Mouse (Mus musculus) lung, postnatal 0 days (tissue): ENCODE measurements around the gene Nudt16l1. TPM values are rescaled to one million over a fixed set of nuclear protein-coding genes. Genes with fewer than 3 reads are reported as not detected.

Source experiments
- ATAC-seq: fragments of 200-750 bp; cut with Nextera tagmentation; 2 replicates; pipeline ENCODE4 v1.8.0; 2017; ENCODE audit warnings: moderate library complexity
- DNase-seq: peaks from one replicate; pipeline ENCODE4 v3.0.0-alpha.2; 2016; ENCODE audit warnings: low spot score
- H3K27ac ChIP-seq: fragments of 300-500 bp; sonication (generic); 2 replicates; pipeline ENCODE4 v1.5.1; 2014; ENCODE audit warnings: antibody characterized with exemption, mild to moderate bottlenecking, low read length, mixed read lengths
- H3K27me3 ChIP-seq: fragments of 300-500 bp; sonication (generic); replicated peaks from 2 replicates; pipeline ENCODE4 v1.6.1; 2014; ENCODE audit warnings: low read length, mixed read lengths; ENCODE audit not compliant: insufficient read depth
- H3K36me3 ChIP-seq: fragments of 300-500 bp; sonication (generic); 2 replicates; pipeline ENCODE4 v1.6.1; 2014; ENCODE audit warnings: low read length, mixed read lengths; ENCODE audit not compliant: insufficient read depth
- H3K4me1 ChIP-seq: fragments of 300-500 bp; sonication (generic); 2 replicates; pipeline ENCODE4 v1.6.1; 2014; ENCODE audit warnings: antibody characterized with exemption, low read depth, low read length, mixed read lengths; ENCODE audit not compliant: insufficient read depth
- H3K4me2 ChIP-seq: fragments of 300-500 bp; sonication (generic); replicated peaks from 2 replicates; pipeline ENCODE4 v1.6.1; 2014; ENCODE audit warnings: low read depth, mild to moderate bottlenecking, low read length, moderate library complexity, mixed read lengths
- H3K4me3 ChIP-seq: fragments of 300-500 bp; sonication (generic); 2 replicates; pipeline ENCODE4 v1.5.1; 2014; ENCODE audit warnings: low read depth, low read length
- H3K9ac ChIP-seq: fragments of 300-500 bp; sonication (generic); replicated peaks from 2 replicates; pipeline ENCODE4 v1.6.1; 2014; ENCODE audit warnings: low read depth, mild to moderate bottlenecking
- H3K9me3 ChIP-seq: fragments of 300-500 bp; sonication (generic); 2 replicates; pipeline ENCODE4 v1.6.1; 2016; ENCODE audit warnings: low read length, mixed read lengths
- CTCF ChIP-seq: IDR thresholded peaks from 2 replicates; pipeline ENCODE4 v1.5.1; 2016; ENCODE audit warnings: antibody characterized with exemption, mild to moderate bottlenecking
- EP300 ChIP-seq: IDR thresholded peaks from 2 replicates; pipeline ENCODE4 v1.6.1; 2016; ENCODE audit warnings: antibody characterized with exemption, mild to moderate bottlenecking, control low read depth
- WGBS: fragments of 180-500 bp; shearing (Covaris S2); extraction: QIAGEN DNeasy Blood & Tissue Kit; methylation state at CpG from one replicate; pipeline ENCODE4 v1.1.7; 2014; 5-methylcytosine and 5-hydroxymethylcytosine counted together
- polyA plus RNA-seq: library from polyadenylated mRNA; unstranded; fragments of >200 nt; fragmentation: Nextera tagmentation; extraction: Ambion mirVana; gene quantifications from 2 replicates; pipeline ENCODE4 v1.2.1, GENCODE M21; 2015

The Nudt16l1 gene
- polyA plus RNA-seq, 1 experiment from 2014 or later = 92.0 TPM

DNA sequence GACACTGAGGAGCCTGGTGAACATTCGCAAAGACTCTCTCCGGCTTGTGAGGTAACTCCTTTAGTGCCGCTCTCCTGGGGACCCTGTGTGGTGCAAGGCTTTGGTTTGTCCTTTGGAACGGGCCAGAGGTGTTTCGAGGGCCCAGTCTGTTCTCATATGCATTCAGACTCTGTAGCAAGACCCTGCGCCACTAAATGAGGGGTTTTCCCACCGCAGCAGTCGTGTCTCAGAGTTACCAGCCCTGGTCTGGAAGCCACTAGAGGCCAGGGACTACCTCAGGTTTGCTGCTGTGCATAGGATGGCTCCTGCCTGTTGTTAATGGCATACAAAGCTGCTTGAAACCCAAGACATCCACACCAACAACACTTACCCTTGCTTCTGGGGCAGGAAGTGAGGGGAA is 27.8 kb upstream of the Nudt16l1 start:
- Histone ChIP-seq H3K36me3 (peaks cover 22% of the 10 kb centered on the region), H3K27ac (no peak overlapping the region), H3K9me3 (no peaks in the 10 kb centered on the region), H3K9ac (no peak overlapping the region), H3K4me3 (no peak overlapping the region), H3K4me1 (peaks cover 16% of the 10 kb centered on the region), H3K4me2 (no peak overlapping the region), H3K27me3 (no peaks in the 10 kb centered on the region)
- no peak for DNase-seq
- ATAC-seq = no peak
- WGBS = 94% methylated on average over 8 of the region's 8 CpGs
- no peak for TF ChIP-seq CTCF
- no peak for TF ChIP-seq EP300

GRCm38 (mm10) chr16:4912074-4912648 is 26.4 kb upstream of the Nudt16l1 start:
- TF ChIP-seq CTCF (no peak), EP300 (no peak)
- no peak for ATAC-seq
- H3K27ac ChIP-seq = peak overlapping the region; percentile 93
- H3K4me3 ChIP-seq = no peak overlapping the region
- 74% methylated on average over 10 of the region's 10 CpGs for WGBS
- peaks cover 34% of the 10 kb centered on the region for H3K36me3 ChIP-seq
- no peak for DNase-seq
- H3K9ac ChIP-seq = no peak overlapping the region
- H3K4me2 ChIP-seq = no peak overlapping the region
- H3K27me3 ChIP-seq = no peaks in the 10 kb centered on the region
- H3K4me1 ChIP-seq = peaks cover 16% of the 10 kb centered on the region
- no peaks in the 10 kb centered on the region for H3K9me3 ChIP-seq

DNA sequence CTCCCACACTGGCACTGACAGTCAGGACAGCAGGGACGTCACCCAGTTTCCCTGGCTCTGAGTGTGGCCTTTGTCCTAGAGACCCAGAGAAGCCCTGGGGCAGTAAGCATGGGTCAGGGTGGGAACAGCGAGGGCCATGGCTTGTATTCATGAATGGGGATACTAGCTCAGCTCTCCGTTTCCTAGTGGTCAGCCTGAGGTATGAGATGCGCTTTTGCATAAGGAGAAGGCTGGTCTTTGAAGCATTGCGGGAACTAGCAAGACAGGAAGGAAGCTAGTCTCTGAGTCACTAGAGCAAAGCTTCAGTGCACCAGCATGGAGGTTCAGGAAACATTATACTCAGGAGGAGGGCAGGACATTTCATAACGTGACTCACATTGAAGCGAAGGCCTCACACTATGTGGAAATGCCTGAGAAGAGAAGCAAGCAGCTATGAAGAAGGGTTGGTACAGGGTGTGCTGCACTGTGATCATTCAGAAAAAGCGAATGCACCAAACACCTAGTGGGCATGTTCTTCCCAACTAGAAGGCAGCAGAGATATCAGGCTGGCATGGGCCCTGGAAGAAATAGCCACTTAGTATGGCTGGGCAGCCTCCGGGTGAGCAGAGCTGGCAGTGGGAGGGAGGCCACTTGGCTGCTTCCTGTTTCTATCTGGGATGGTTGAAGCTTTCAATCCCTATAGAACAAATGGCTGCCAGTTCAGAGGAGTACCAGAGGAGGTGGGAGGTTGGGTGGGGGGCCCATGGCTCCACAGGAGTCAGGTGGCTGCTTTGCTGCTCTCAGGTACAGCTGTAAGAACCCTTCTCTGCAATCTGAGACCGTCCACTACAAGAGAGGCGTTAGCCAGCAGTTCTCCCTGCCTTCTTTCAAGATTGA is 25.4 kb upstream of the Nudt16l1 start:
- DNase-seq (peak; percentile 85), ATAC-seq (peak; percentile 61)
- Histone ChIP-seq H3K4me1 (peaks cover 16% of the 10 kb centered on the region), H3K9me3 (no peaks in the 10 kb centered on the region), H3K27ac (peak overlapping the region; percentile 93), H3K27me3 (no peaks in the 10 kb centered on the region), H3K4me2 (peak overlapping the region; percentile 28), H3K4me3 (no peak overlapping the region), H3K36me3 (peaks cover 34% of the 10 kb centered on the region), H3K9ac (no peak overlapping the region)
- TF ChIP-seq EP300 = peak; percentile 35; the same call in 1 of the 2 replicates
- peak; percentile 39 for TF ChIP-seq CTCF
- WGBS = 52% methylated on average over 11 of the region's 11 CpGs

- peak overlapping the region; percentile 93 for H3K27ac ChIP-seq
- H3K4me1 ChIP-seq = peaks cover 16% of the 10 kb centered on the region
- no peaks in the 10 kb centered on the region for H3K27me3 ChIP-seq
- no peak overlapping the region for H3K9ac ChIP-seq
- no peak overlapping the region for H3K4me3 ChIP-seq
- H3K9me3 ChIP-seq = no peaks in the 10 kb centered on the region
- WGBS = 28% methylated on average over 12 of the region's 12 CpGs
- peak overlapping the region; percentile 28 for H3K4me2 ChIP-seq
- TF ChIP-seq CTCF (peak; percentile 99), EP300 (no peak; the same call in none of the 2 replicates)
- DNase-seq = peak; percentile 96
- peaks cover 34% of the 10 kb centered on the region for H3K36me3 ChIP-seq
- ATAC-seq = peak; percentile 88
Measured at GRCm38 (mm10) chr16:4913783-4914735, 24.5 kb upstream of the Nudt16l1 start.

- Histone ChIP-seq H3K4me2 (no peak overlapping the region), H3K27me3 (no peaks in the 10 kb centered on the region), H3K4me3 (no peak overlapping the region), H3K4me1 (peaks cover 16% of the 10 kb centered on the region), H3K27ac (no peak overlapping the region), H3K36me3 (peaks cover 37% of the 10 kb centered on the region), H3K9ac (no peak overlapping the region), H3K9me3 (no peaks in the 10 kb centered on the region)
- no peak for DNase-seq
- no peak for ATAC-seq
- TF ChIP-seq EP300 (no peak), CTCF (no peak)
- WGBS = 76% methylated on average over 3 of the region's 3 CpGs
Measured at GRCm38 (mm10) chr16:4915931-4916330, 22.6 kb upstream of the Nudt16l1 start.

GRCm38 (mm10) chr16:4916608-4917007 is 22.0 kb upstream of the Nudt16l1 start:
- no peak overlapping the region for H3K4me2 ChIP-seq
- H3K4me1 ChIP-seq = peaks cover 16% of the 10 kb centered on the region
- WGBS = 74% methylated on average over 2 of the region's 2 CpGs
- DNase-seq (no peak), ATAC-seq (no peak)
- H3K9ac ChIP-seq = no peak overlapping the region
- H3K9me3 ChIP-seq = no peaks in the 10 kb centered on the region
- no peak overlapping the region for H3K4me3 ChIP-seq
- no peaks in the 10 kb centered on the region for H3K27me3 ChIP-seq
- no peak overlapping the region for H3K27ac ChIP-seq
- TF ChIP-seq EP300 (no peak), CTCF (no peak)
- peaks cover 31% of the 10 kb centered on the region for H3K36me3 ChIP-seq
